Mouse (Mus musculus) neural tube, embryonic 15.5 days (tissue): ENCODE results near the gene Atp5k. TPM values are rescaled to one million over a fixed set of nuclear protein-coding genes. Genes with fewer than 3 reads are reported as not detected.

ENCODE experiments used
- ATAC-seq: fragments of 200-750 bp; cut with Nextera tagmentation; 2 replicates; pipeline ENCODE4 v1.8.0; 2017; ENCODE audit warnings: mild to moderate bottlenecking, moderate TSS enrichment, moderate library complexity; ENCODE audit not compliant: low FRiP score
- H3K27ac ChIP-seq: fragments of 300-500 bp; sonication (generic); replicated peaks from 2 replicates; pipeline ENCODE4 v1.5.1; 2015; ENCODE audit warnings: mild to moderate bottlenecking, inconsistent platforms
- H3K27me3 ChIP-seq: fragments of 300-500 bp; sonication (generic); replicated peaks from 2 replicates; pipeline ENCODE4 v1.6.1; 2015; ENCODE audit warnings: inconsistent platforms
- H3K36me3 ChIP-seq: fragments of 300-500 bp; sonication (generic); 2 replicates; pipeline ENCODE4 v1.6.1; 2015; ENCODE audit warnings: inconsistent platforms
- H3K4me1 ChIP-seq: fragments of 300-500 bp; sonication (generic); 2 replicates; pipeline ENCODE4 v1.6.1; 2015; ENCODE audit warnings: inconsistent platforms
- H3K4me2 ChIP-seq: fragments of 300-500 bp; sonication (generic); 2 replicates; pipeline ENCODE4 v1.6.1; 2015; ENCODE audit warnings: inconsistent platforms, mild to moderate bottlenecking, moderate library complexity
- H3K4me3 ChIP-seq: fragments of 300-500 bp; sonication (generic); replicated peaks from 2 replicates; pipeline ENCODE4 v1.5.1; 2015; ENCODE audit warnings: mild to moderate bottlenecking, inconsistent platforms
- H3K9ac ChIP-seq: fragments of 300-500 bp; sonication (generic); replicated peaks from 2 replicates; pipeline ENCODE4 v1.6.1; 2015; ENCODE audit warnings: mild to moderate bottlenecking, inconsistent platforms
- H3K9me3 ChIP-seq: fragments of 300-500 bp; sonication (generic); replicated peaks from 2 replicates; pipeline ENCODE4 v1.6.1; 2016; ENCODE audit warnings: inconsistent platforms
- WGBS: fragments of 180-500 bp; shearing (Covaris S2); methylation state at CpG from one replicate; pipeline ENCODE4 v1.1.7; 2015; ENCODE audit warnings: mixed read lengths; 5-methylcytosine and 5-hydroxymethylcytosine counted together
- polyA plus RNA-seq: library from polyadenylated mRNA; unstranded; fragments of >200 nt; fragmentation: Nextera tagmentation; extraction: Ambion mirVana; gene quantifications from 2 replicates; pipeline ENCODE4 v1.2.1, GENCODE M21; 2015

Gene Atp5k
- polyA plus RNA-seq, 1 experiment from 2014 or later: 482 TPM

- no peak for ATAC-seq
- Histone ChIP-seq H3K4me3 (no peak overlapping the region), H3K27me3 (no peaks in the 10 kb centered on the region), H3K27ac (no peak overlapping the region), H3K9me3 (no peaks in the 10 kb centered on the region), H3K4me1 (no peaks in the 10 kb centered on the region), H3K4me2 (no peak overlapping the region), H3K36me3 (no peaks in the 10 kb centered on the region), H3K9ac (no peak overlapping the region)
- WGBS: 74% methylated on average over 2 of the region's 2 CpGs
Observed at GRCm38 (mm10) chr5:108414711-108415110, 19.5 kb downstream of the Atp5k start.

GRCm38 (mm10) chr5:108406977-108407376 is 27.3 kb downstream of the Atp5k start:
- H3K9me3 ChIP-seq: no peaks in the 10 kb centered on the region
- WGBS: 81% methylated on average over 2 of the region's 2 CpGs
- H3K9ac ChIP-seq: no peak overlapping the region
- H3K4me2 ChIP-seq: no peak overlapping the region
- H3K4me1 ChIP-seq: no peaks in the 10 kb centered on the region
- H3K27ac ChIP-seq: no peak overlapping the region
- no peak overlapping the region for H3K4me3 ChIP-seq
- ATAC-seq: no peak
- no peaks in the 10 kb centered on the region for H3K36me3 ChIP-seq
- no peaks in the 10 kb centered on the region for H3K27me3 ChIP-seq

GRCm38 (mm10) chr5:108405460-108405859 is 28.8 kb downstream of the Atp5k start:
- Histone ChIP-seq H3K36me3 (no peaks in the 10 kb centered on the region), H3K4me3 (no peak overlapping the region), H3K4me1 (no peaks in the 10 kb centered on the region), H3K9me3 (no peaks in the 10 kb centered on the region), H3K9ac (no peak overlapping the region), H3K27me3 (no peaks in the 10 kb centered on the region), H3K27ac (no peak overlapping the region), H3K4me2 (no peak overlapping the region)
- no peak for ATAC-seq
- WGBS: 72% methylated on average over 1 of the region's 1 CpGs

GRCm38 (mm10) chr5:108403453-108403852 is 30.8 kb downstream of the Atp5k start:
- Histone ChIP-seq H3K36me3 (no peaks in the 10 kb centered on the region), H3K4me2 (no peak overlapping the region), H3K4me3 (no peak overlapping the region), H3K9ac (no peak overlapping the region), H3K27ac (no peak overlapping the region), H3K9me3 (no peaks in the 10 kb centered on the region), H3K27me3 (no peaks in the 10 kb centered on the region), H3K4me1 (no peaks in the 10 kb centered on the region)
- WGBS: 87% methylated on average over 4 of the region's 4 CpGs
- ATAC-seq: no peak

- Histone ChIP-seq H3K9ac (no peak overlapping the region), H3K27ac (no peak overlapping the region), H3K9me3 (no peaks in the 10 kb centered on the region), H3K4me1 (no peaks in the 10 kb centered on the region), H3K27me3 (no peaks in the 10 kb centered on the region), H3K4me2 (no peak overlapping the region), H3K36me3 (no peaks in the 10 kb centered on the region), H3K4me3 (no peak overlapping the region)
- 77% methylated on average over 3 of the region's 3 CpGs for WGBS
- no peak for ATAC-seq
Observed at GRCm38 (mm10) chr5:108389744-108390143, 44.5 kb downstream of the Atp5k start.

- ATAC-seq: no peak
- no peak within 1 kb of the TSS for H3K4me3 ChIP-seq
- WGBS: 83% methylated on average over 7 of the region's 7 CpGs
Observed at GRCm38 (mm10) chr5:108388201-108388600, 46.0 kb downstream of the Atp5k start, which contains the start of gene Pde6b. TSS of gene Pde6b (plus strand) at chr5:108388391.

GRCm38 (mm10) chr5:108386449-108386848 is 47.8 kb downstream of the Atp5k start:
- Histone ChIP-seq H3K4me3 (no peak overlapping the region), H3K4me1 (no peaks in the 10 kb centered on the region), H3K36me3 (no peaks in the 10 kb centered on the region), H3K27ac (no peak overlapping the region), H3K9ac (no peak overlapping the region), H3K27me3 (no peaks in the 10 kb centered on the region), H3K4me2 (no peak overlapping the region), H3K9me3 (no peaks in the 10 kb centered on the region)
- WGBS: 77% methylated on average over 4 of the region's 4 CpGs
- ATAC-seq: no peak

More at GRCm38 (mm10) chr5:108388201-108388600, 46.0 kb downstream of the Atp5k start, which contains the start of gene Pde6b:
- Histone ChIP-seq H3K4me2 (no peak within 1 kb of the TSS), H3K9ac (no peak within 1 kb of the TSS), H3K4me1 (no peaks in the 10 kb centered on the region), H3K36me3 (no peaks in the 10 kb centered on the region), H3K27ac (no peak within 1 kb of the TSS), H3K9me3 (no peaks in the 10 kb centered on the region), H3K27me3 (no peaks in the 10 kb centered on the region)

- H3K27ac ChIP-seq: no peak overlapping the region
- H3K9ac ChIP-seq: no peak overlapping the region
- no peak for ATAC-seq
- 78% methylated on average over 2 of the region's 2 CpGs for WGBS
- H3K9me3 ChIP-seq: no peaks in the 10 kb centered on the region
- H3K4me1 ChIP-seq: no peaks in the 10 kb centered on the region
- no peaks in the 10 kb centered on the region for H3K27me3 ChIP-seq
- H3K4me2 ChIP-seq: no peak overlapping the region
- H3K4me3 ChIP-seq: no peak overlapping the region
- no peaks in the 10 kb centered on the region for H3K36me3 ChIP-seq
Observed at GRCm38 (mm10) chr5:108385632-108386031, 48.6 kb downstream of the Atp5k start.

Other genes starting within 250 kb of the Atp5k start
- 39.6 and 42.8 TPM in 2 replicates for gene Dr1, start 165.6 kb downstream of the Atp5k start, polyA plus RNA-seq
- 4.5 and 4.9 TPM in 2 replicates for gene Pigg, start 121.8 kb downstream of the Atp5k start, polyA plus RNA-seq
- gene Gm42517, start 66.5 kb downstream of the Atp5k start, polyA plus RNA-seq: 2.4 and 3.0 TPM in 2 replicates
- 0.29 and 0.34 TPM in 2 replicates for gene Pde6b, start 46.1 kb downstream of the Atp5k start, polyA plus RNA-seq
- gene Mfsd7a, start 14.4 kb upstream of the Atp5k start, polyA plus RNA-seq: 0.19 and 0.34 TPM in 2 replicates
- 24.7 and 25.5 TPM in 2 replicates for gene Pcgf3, start 26.8 kb upstream of the Atp5k start, polyA plus RNA-seq
- gene Cplx1, start 115.6 kb upstream of the Atp5k start, polyA plus RNA-seq: 258 and 285 TPM in 2 replicates
- gene Gak, start 195.3 kb upstream of the Atp5k start, polyA plus RNA-seq: 45.2 and 52.3 TPM in 2 replicates
- 24.0 and 28.9 TPM in 2 replicates for gene Tmem175, start 195.3 kb upstream of the Atp5k start, polyA plus RNA-seq
- gene Idua, start 225.9 kb upstream of the Atp5k start, polyA plus RNA-seq: 11.4 and 11.7 TPM in 2 replicates
- 25.2 and 33.9 TPM in 2 replicates for gene Dgkq, start 235.2 kb upstream of the Atp5k start, polyA plus RNA-seq
- 2.6 TPM in 2 replicates for gene Slc26a1, start 241.1 kb upstream of the Atp5k start, polyA plus RNA-seq